Mouse (Mus musculus) kidney, embryonic 16.5 days (tissue): ENCODE measurements around the gene Rad52. TPM values are rescaled to one million over a fixed set of nuclear protein-coding genes. Genes with fewer than 3 reads are reported as not detected.

Experiments
- ATAC-seq: fragments of 200-750 bp; cut with Nextera tagmentation; 2 replicates; pipeline ENCODE4 v1.8.0; 2017; ENCODE audit warnings: moderate TSS enrichment; ENCODE audit not compliant: low FRiP score, low TSS enrichment
- H3K27ac ChIP-seq: fragments of 300-500 bp; sonication (generic); 2 replicates; pipeline ENCODE4 v1.5.1; 2014; ENCODE audit warnings: low read length
- H3K27me3 ChIP-seq: fragments of 300-500 bp; sonication (generic); 2 replicates; pipeline ENCODE4 v1.6.1; 2014; ENCODE audit warnings: low read length, control low read depth, mixed read lengths; ENCODE audit not compliant: insufficient read depth
- H3K36me3 ChIP-seq: fragments of 300-500 bp; sonication (generic); 2 replicates; pipeline ENCODE4 v1.6.1; 2014; ENCODE audit warnings: low read length, control low read depth, mixed read lengths; ENCODE audit not compliant: insufficient read depth
- H3K4me1 ChIP-seq: fragments of 300-500 bp; sonication (generic); 2 replicates; pipeline ENCODE4 v1.6.1; 2014; ENCODE audit warnings: low read length, control low read depth, mixed read lengths; ENCODE audit not compliant: insufficient read depth
- H3K4me2 ChIP-seq: fragments of 300-500 bp; sonication (generic); replicated peaks from 2 replicates; pipeline ENCODE4 v1.6.1; 2014; ENCODE audit warnings: low read depth, low read length
- H3K4me3 ChIP-seq: fragments of 300-500 bp; sonication (generic); 2 replicates; pipeline ENCODE4 v1.5.1; 2014; ENCODE audit warnings: mild to moderate bottlenecking, low read length
- H3K9ac ChIP-seq: fragments of 300-500 bp; sonication (generic); replicated peaks from 2 replicates; pipeline ENCODE4 v1.6.1; 2014; ENCODE audit warnings: low read length
- H3K9me3 ChIP-seq: fragments of 300-500 bp; sonication (generic); 2 replicates; pipeline ENCODE4 v1.6.1; 2016; ENCODE audit warnings: low read length, control low read depth
- WGBS: fragments of 180-500 bp; shearing (Covaris S2); extraction: QIAGEN DNeasy Blood & Tissue Kit; methylation state at CpG from one replicate; pipeline ENCODE4 v1.1.7; 2014; 5-methylcytosine and 5-hydroxymethylcytosine counted together
- polyA plus RNA-seq: library from polyadenylated mRNA; unstranded; fragments of >200 nt; fragmentation: Nextera tagmentation; extraction: Ambion mirVana; gene quantifications from 2 replicates; pipeline ENCODE4 v1.2.1, GENCODE M21; 2015

Gene Rad52
- polyA plus RNA-seq, 1 experiment from 2014 or later = 27.9 TPM

GRCm38 (mm10) chr6:119905461-119905860 lies 3.0 kb downstream of the Rad52 start:
- no peak overlapping the region for H3K9ac ChIP-seq
- no peaks in the 10 kb centered on the region for H3K27me3 ChIP-seq
- peaks cover 10% of the 10 kb centered on the region for H3K4me1 ChIP-seq
- 86% methylated on average over 5 of the region's 5 CpGs for WGBS
- H3K4me3 ChIP-seq = no peak overlapping the region
- H3K36me3 ChIP-seq = no peaks in the 10 kb centered on the region
- ATAC-seq = no peak
- no peak overlapping the region for H3K4me2 ChIP-seq
- no peaks in the 10 kb centered on the region for H3K9me3 ChIP-seq
- no peak overlapping the region for H3K27ac ChIP-seq

- no peaks in the 10 kb centered on the region for H3K27me3 ChIP-seq
- ATAC-seq = no peak
- 72% methylated on average over 5 of the region's 5 CpGs for WGBS
- H3K4me2 ChIP-seq = no peak overlapping the region
- no peaks in the 10 kb centered on the region for H3K4me1 ChIP-seq
- H3K9me3 ChIP-seq = no peaks in the 10 kb centered on the region
- H3K9ac ChIP-seq = no peak overlapping the region
- H3K4me3 ChIP-seq = no peak overlapping the region
- no peak overlapping the region for H3K27ac ChIP-seq
- peaks cover 16% of the 10 kb centered on the region for H3K36me3 ChIP-seq
These were observed 9.5 kb downstream of the Rad52 start for GRCm38 (mm10) chr6:119912046-119912445.

GRCm38 (mm10) chr6:119915710-119916109 lies 13.2 kb downstream of the Rad52 start:
- no peak for ATAC-seq
- no peak overlapping the region for H3K27ac ChIP-seq
- no peak overlapping the region for H3K4me3 ChIP-seq
- H3K36me3 ChIP-seq = peaks cover 39% of the 10 kb centered on the region
- no peaks in the 10 kb centered on the region for H3K9me3 ChIP-seq
- no peak overlapping the region for H3K4me2 ChIP-seq
- WGBS = 93% methylated on average over 5 of the region's 5 CpGs
- no peaks in the 10 kb centered on the region for H3K4me1 ChIP-seq
- no peaks in the 10 kb centered on the region for H3K27me3 ChIP-seq
- no peak overlapping the region for H3K9ac ChIP-seq

DNA sequence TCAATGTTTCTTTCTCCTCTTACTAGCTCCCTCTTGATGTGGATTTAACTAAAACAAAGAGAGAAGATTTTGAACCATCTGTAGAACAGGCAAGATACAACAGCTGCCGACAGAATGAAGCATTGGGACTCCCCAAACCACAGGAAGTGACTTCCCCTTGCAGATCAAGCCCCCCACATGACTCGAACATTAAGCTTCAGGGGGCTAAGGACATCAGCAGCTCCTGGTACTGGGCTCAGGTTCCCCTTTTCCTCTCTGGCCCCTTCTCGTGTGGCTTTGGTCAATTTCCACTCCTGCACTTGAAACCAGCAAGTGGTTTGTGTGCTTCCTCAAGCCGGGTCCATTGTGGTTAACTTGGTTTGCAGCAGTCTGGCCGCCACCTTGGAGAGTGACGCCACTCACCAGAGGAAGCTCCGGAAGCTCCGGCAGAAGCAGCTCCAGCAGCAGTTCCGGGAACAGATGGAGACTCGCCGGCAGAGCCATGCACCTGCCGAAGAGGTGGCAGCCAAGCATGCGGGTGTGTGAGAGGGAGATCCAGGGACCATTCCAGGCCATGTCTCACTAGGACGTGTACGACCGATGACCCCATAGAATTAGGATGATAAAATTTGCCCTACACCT lies 16.2 kb downstream of the Rad52 start:
- 88% methylated on average over 16 of the region's 16 CpGs for WGBS
- Histone ChIP-seq H3K36me3 (peaks cover 50% of the 10 kb centered on the region), H3K4me3 (no peak overlapping the region), H3K9ac (no peak overlapping the region), H3K27me3 (no peaks in the 10 kb centered on the region), H3K27ac (no peak overlapping the region), H3K4me2 (no peak overlapping the region), H3K4me1 (no peaks in the 10 kb centered on the region), H3K9me3 (no peaks in the 10 kb centered on the region)
- no peak for ATAC-seq

- H3K36me3 ChIP-seq = peaks cover 60% of the 10 kb centered on the region
- ATAC-seq = no peak
These were observed 19.6 kb downstream of the Rad52 start for GRCm38 (mm10) chr6:119922136-119922535.

DNA sequence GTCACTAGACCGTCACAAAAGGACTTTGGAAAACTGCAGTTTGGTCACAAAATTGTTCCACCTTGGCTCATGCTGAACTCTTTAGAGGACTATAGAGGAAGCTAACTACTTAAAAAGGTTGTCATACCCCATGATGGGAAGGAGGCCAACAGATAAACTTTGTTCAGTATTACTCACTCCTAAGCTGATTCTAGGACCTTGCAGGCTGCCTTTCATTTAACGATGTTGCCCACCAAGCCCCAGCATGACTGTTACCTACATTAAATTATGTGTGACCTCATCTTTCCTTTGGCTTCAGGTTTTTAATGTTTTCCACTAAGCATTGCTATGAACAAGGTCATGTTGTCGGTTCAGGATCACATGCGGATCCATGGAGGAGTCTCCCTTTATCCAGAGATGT lies 20.0 kb downstream of the Rad52 start:
- Histone ChIP-seq H3K27ac (no peak overlapping the region), H3K4me2 (no peak overlapping the region), H3K4me3 (no peak overlapping the region), H3K9me3 (no peaks in the 10 kb centered on the region), H3K27me3 (no peaks in the 10 kb centered on the region), H3K4me1 (no peaks in the 10 kb centered on the region), H3K36me3 (peaks cover 56% of the 10 kb centered on the region), H3K9ac (no peak overlapping the region)
- WGBS = 88% methylated on average over 4 of the region's 4 CpGs
- ATAC-seq = no peak

More at GRCm38 (mm10) chr6:119922136-119922535, 19.6 kb downstream of the Rad52 start:
- H3K27me3 ChIP-seq = no peaks in the 10 kb centered on the region
- WGBS = 89% methylated on average over 3 of the region's 3 CpGs
- no peak overlapping the region for H3K4me3 ChIP-seq
- H3K9me3 ChIP-seq = no peaks in the 10 kb centered on the region
- no peak overlapping the region for H3K4me2 ChIP-seq
- no peaks in the 10 kb centered on the region for H3K4me1 ChIP-seq
- no peak overlapping the region for H3K9ac ChIP-seq
- H3K27ac ChIP-seq = no peak overlapping the region

- no peaks in the 10 kb centered on the region for H3K4me1 ChIP-seq
- no peaks in the 10 kb centered on the region for H3K9me3 ChIP-seq
- peaks cover 58% of the 10 kb centered on the region for H3K36me3 ChIP-seq
- H3K9ac ChIP-seq = no peak overlapping the region
- no peak overlapping the region for H3K4me2 ChIP-seq
- ATAC-seq = no peak
- 54% methylated on average over 4 of the region's 4 CpGs for WGBS
- H3K27ac ChIP-seq = no peak overlapping the region
- no peaks in the 10 kb centered on the region for H3K27me3 ChIP-seq
- H3K4me3 ChIP-seq = no peak overlapping the region
These were observed 21.9 kb downstream of the Rad52 start for GRCm38 (mm10) chr6:119924235-119925005.

Other genes with a start within 250 kb of the Rad52 start
- 15.0 and 18.0 TPM in 2 replicates for gene Erc1, start 54.5 kb upstream of the Rad52 start, polyA plus RNA-seq
- 40.7 and 57.0 TPM in 2 replicates for gene Wnk1, start 136.0 kb downstream of the Rad52 start, polyA plus RNA-seq
- 0.19 TPM in 1 of 2 replicates, not detected in the other for gene Ninj2, start 190.7 kb downstream of the Rad52 start, polyA plus RNA-seq